Mouse (Mus musculus) MEL (cell line): ENCODE results near the gene Itga10. TPM values are rescaled to one million over a fixed set of nuclear protein-coding genes. Genes with fewer than 3 reads are reported as not detected.
A peak's percentile ranks its signal among the peaks of the same experiment; 100 is the strongest.

Source experiments
- DNase-seq: peaks from one replicate; pipeline ENCODE4 v3.0.0; 2011; ENCODE audit warnings: low read depth, low spot score
- H3K27ac ChIP-seq: 2 replicates; pipeline ENCODE4 v1.5.1; 2012; ENCODE audit warnings: low read depth, mild to moderate bottlenecking, control low read depth, low read length, moderate library complexity; ENCODE audit not compliant: control insufficient read depth
- H3K27me3 ChIP-seq, 2 experiments: fragments of 150-350 bp in 1 of 2; sonication (generic) in 1 of 2; 2 replicates each; pipeline ENCODE4 v1.6.1; 2012; ENCODE audit warnings: low read length in 2 of 2, mild to moderate bottlenecking in 2 of 2, improper control_type of control experiment in 1 of 2, moderate library complexity in 1 of 2; ENCODE audit not compliant: insufficient read depth in 2 of 2, control insufficient read depth in 1 of 2
- H3K36me3 ChIP-seq, 2 experiments: 2 replicates each; pipeline ENCODE4 v1.6.1; 2012 to 2014; ENCODE audit warnings: low read length in 2 of 2, improper control_type of control experiment in 1 of 2, inconsistent platforms in 1 of 2, mild to moderate bottlenecking in 1 of 2; ENCODE audit not compliant: insufficient read depth in 2 of 2, control insufficient read depth in 1 of 2
- H3K4me1 ChIP-seq, 2 experiments: fragments of 150-350 bp in 1 of 2; sonication (generic) in 1 of 2; 2 replicates each; pipeline ENCODE4 v1.6.1; 2012; ENCODE audit warnings: low read length in 2 of 2, improper control_type of control experiment in 1 of 2, mild to moderate bottlenecking in 1 of 2; ENCODE audit not compliant: insufficient read depth in 2 of 2, control insufficient read depth in 1 of 2
- H3K4me3 ChIP-seq, 2 experiments: fragments of 150-350 bp in 1 of 2; sonication (generic) in 1 of 2; 2 replicates each; pipeline ENCODE4 v1.5.1; 2012; ENCODE audit warnings: low read depth in 2 of 2, low read length in 2 of 2, mild to moderate bottlenecking in 2 of 2, moderate library complexity in 2 of 2, control low read depth in 1 of 2, improper control_type of control experiment in 1 of 2; ENCODE audit not compliant: control insufficient read depth in 1 of 2, insufficient read depth in 1 of 2
- H3K79me2 ChIP-seq: 2 replicates; pipeline ENCODE4 v1.6.1; 2012; ENCODE audit warnings: mild to moderate bottlenecking, low read length, moderate library complexity; ENCODE audit not compliant: control insufficient read depth, poor library complexity, insufficient read depth
- H3K9ac ChIP-seq: 2 replicates; pipeline ENCODE4 v1.6.1; 2012; ENCODE audit warnings: low read depth, mild to moderate bottlenecking, control low read depth, low read length, moderate library complexity; ENCODE audit not compliant: control insufficient read depth, poor library complexity, severe bottlenecking
- H3K9me3 ChIP-seq: fragments of 150-350 bp; sonication (generic); replicated peaks from 2 replicates; pipeline ENCODE4 v1.6.1; 2012; ENCODE audit warnings: mild to moderate bottlenecking, low read length, improper control_type of control experiment, moderate library complexity; ENCODE audit not compliant: insufficient read depth
- BHLHE40 ChIP-seq: IDR thresholded peaks from 2 replicates; pipeline ENCODE4 v1.6.1; 2012; ENCODE audit warnings: low read depth, mild to moderate bottlenecking, inconsistent platforms, low read length, improper control_type of control experiment, borderline replicate concordance
- CHD1 ChIP-seq: IDR thresholded peaks from 2 replicates; pipeline ENCODE4 v1.6.1; 2012; ENCODE audit warnings: low read depth, mild to moderate bottlenecking, inconsistent platforms, low read length, improper control_type of control experiment
- ELF1 ChIP-seq: IDR thresholded peaks from 2 replicates; pipeline ENCODE4 v1.6.1; 2014; ENCODE audit warnings: low read depth, mild to moderate bottlenecking, inconsistent platforms, low read length, improper control_type of control experiment, moderate library complexity
- EP300 ChIP-seq, 2 experiments: IDR thresholded peaks; 2 replicates each; pipeline ENCODE4 v1.6.1; 2011; ENCODE audit warnings: improper control_type of control experiment in 2 of 2, low read length in 2 of 2, low read depth in 1 of 2, mild to moderate bottlenecking in 1 of 2
- GATA1 ChIP-seq: IDR thresholded peaks from 2 replicates; pipeline ENCODE4 v1.6.1; 2011; ENCODE audit warnings: low read depth, low read length, improper control_type of control experiment
- KAT2A ChIP-seq: conservative IDR thresholded peaks from 2 replicates; pipeline ENCODE4 v1.6.1; 2012; ENCODE audit warnings: low read depth, low read length, improper control_type of control experiment, inconsistent platforms
- MAX ChIP-seq: IDR thresholded peaks from 2 replicates; pipeline ENCODE4 v1.6.1; 2011; ENCODE audit warnings: low read length, improper control_type of control experiment
- MEF2A ChIP-seq: IDR thresholded peaks from 2 replicates; pipeline ENCODE4 v1.6.1; 2014; ENCODE audit warnings: low read depth, mild to moderate bottlenecking, inconsistent platforms, low read length, improper control_type of control experiment; ENCODE audit not compliant: poor library complexity, insufficient replicate concordance, severe bottlenecking; ENCODE audit errors: extremely low read depth
- MYC ChIP-seq: IDR thresholded peaks from 2 replicates; pipeline ENCODE4 v1.6.1; 2011; ENCODE audit warnings: low read depth, mild to moderate bottlenecking, low read length, improper control_type of control experiment, moderate library complexity
- NRF1 ChIP-seq: IDR thresholded peaks from 2 replicates; pipeline ENCODE4 v1.6.1; 2014; ENCODE audit warnings: low read depth, mild to moderate bottlenecking, inconsistent platforms, low read length, improper control_type of control experiment, moderate library complexity; ENCODE audit not compliant: poor library complexity, insufficient read depth, severe bottlenecking
- POLR2AphosphoS5 ChIP-seq: IDR thresholded peaks from 2 replicates; pipeline ENCODE4 v1.6.1; 2012; ENCODE audit warnings: low read depth, borderline replicate concordance, mild to moderate bottlenecking, inconsistent platforms, low read length, moderate library complexity, mixed read lengths
- RAD21 ChIP-seq: IDR thresholded peaks from 2 replicates; pipeline ENCODE4 v1.6.1; 2011; ENCODE audit warnings: mild to moderate bottlenecking, low read depth, low read length, improper control_type of control experiment
- SMC3 ChIP-seq: IDR thresholded peaks from 2 replicates; pipeline ENCODE4 v1.6.1; 2011; ENCODE audit warnings: low read depth, low read length, improper control_type of control experiment
- TAL1 ChIP-seq: IDR thresholded peaks from 2 replicates; pipeline ENCODE4 v1.6.1; 2012; ENCODE audit warnings: mild to moderate bottlenecking, inconsistent platforms, low read length, moderate library complexity, mixed read lengths
- TCF12 ChIP-seq: IDR thresholded peaks from 2 replicates; pipeline ENCODE4 v1.6.1; 2014; ENCODE audit warnings: low read depth, mild to moderate bottlenecking, inconsistent platforms, low read length, improper control_type of control experiment, moderate library complexity
- UBTF ChIP-seq: IDR thresholded peaks from 2 replicates; pipeline ENCODE4 v1.6.1; 2012; ENCODE audit warnings: low read depth, mild to moderate bottlenecking, inconsistent platforms, low read length, improper control_type of control experiment, moderate library complexity, borderline replicate concordance; ENCODE audit not compliant: insufficient read depth
- USF2 ChIP-seq, 2 experiments: IDR thresholded peaks; 2 replicates each; pipeline ENCODE4 v1.6.1; 2011 to 2012; ENCODE audit warnings: improper control_type of control experiment in 2 of 2, low read length in 2 of 2, borderline replicate concordance in 1 of 2, inconsistent platforms in 1 of 2, low read depth in 1 of 2, mild to moderate bottlenecking in 1 of 2; ENCODE audit not compliant: insufficient read depth in 1 of 2
- ZC3H11A ChIP-seq: IDR thresholded peaks from 2 replicates; pipeline ENCODE4 v1.6.1; 2012; ENCODE audit warnings: low read depth, mild to moderate bottlenecking, inconsistent platforms, low read length, improper control_type of control experiment
- ZKSCAN1 ChIP-seq: IDR thresholded peaks from 2 replicates; pipeline ENCODE4 v1.6.1; 2012; ENCODE audit warnings: low read depth, mild to moderate bottlenecking, inconsistent platforms, low read length, improper control_type of control experiment, moderate library complexity
- polyA plus RNA-seq, 2 experiments: library from polyadenylated mRNA; stranded (reverse) in 1 of 2; unstranded in 1 of 2; fragments of >175 nt in 1 of 2; fragments of >200 nt in 1 of 2; gene quantifications; 2 replicates each; pipeline versions ENCODE4 v1.2.1 to v1.2.4; 2012; ENCODE audit warnings: low replicate concordance in 2 of 2, low read depth in 1 of 2; ENCODE audit not compliant: insufficient read length in 2 of 2, insufficient read depth in 1 of 2, missing spikeins in 1 of 2
- total RNA-seq: library from RNA; depleted of rRNA; stranded (reverse); fragments of 300-350 nt; gene quantifications from 2 replicates; pipeline ENCODE4 v1.2.3, GENCODE M21; 2012

Gene Itga10
- total and polyA plus RNA-seq, 3 experiments, result 1.0 to 2.9 TPM; not detected in 1

- H3K79me2 ChIP-seq, result no peaks in the 10 kb centered on the region
- peak; percentile 67 for DNase-seq
- H3K27ac ChIP-seq, result peak overlapping the region; percentile 18; the same call in 1 of the 2 replicates
- TF ChIP-seq MAX (no peak; the same call in 1 of the 2 replicates), TAL1 (peak; percentile 12; the same call in 1 of the 2 replicates), TCF12 (no peak; the same call in 1 of the 2 replicates), BHLHE40 (no peak), NRF1 (no peak), ZKSCAN1 (no peak), ZC3H11A (no peak), RAD21 (no peak), ELF1 (no peak), UBTF (no peak), KAT2A (no peak), POLR2AphosphoS5 (no peak), MYC (no peak), CHD1 (no peak), USF2 (IDR thresholded peaks at IDR 0.05; ENCODE audit: borderline replicate concordance in 1 of 2, insufficient read depth in 1 of 2, low read depth in 1 of 2, low read length in 2 of 2) (no peak), EP300 (IDR thresholded peaks at IDR 0.05; ENCODE audit: low read depth in 1 of 2, low read length in 2 of 2) (peak; percentile 3 to 17; a peak in 2 of 4 replicates), GATA1 (0 out of 2 replicates have a peak, but pooled peaks have one; percentile 56), MEF2A (no peak)
- peaks cover 0 to 32% of the 10 kb centered on the region in 2 experiments; a peak in 2 of 4 replicates for H3K36me3 ChIP-seq
- H3K9me3 ChIP-seq, result no peaks in the 10 kb centered on the region
- peaks cover 11 to 38% of the 10 kb centered on the region in 2 experiments for H3K4me1 ChIP-seq
- no peak overlapping the region for H3K4me3 ChIP-seq
- no peaks in the 10 kb centered on the region for H3K27me3 ChIP-seq
- H3K9ac ChIP-seq, result no peak overlapping the region
Measured at GRCm38 (mm10) chr3:96680269-96680956, 35.0 kb downstream of the Itga10 start.

- Histone ChIP-seq H3K36me3 (peaks cover 0 to 24% of the 10 kb centered on the region in 2 experiments; a peak in 2 of 4 replicates), H3K4me1 (peaks cover 12 to 27% of the 10 kb centered on the region in 2 experiments), H3K79me2 (no peaks in the 10 kb centered on the region), H3K27ac (no peak overlapping the region), H3K9ac (no peak overlapping the region), H3K9me3 (no peaks in the 10 kb centered on the region), H3K27me3 (no peaks in the 10 kb centered on the region), H3K4me3 (no peak overlapping the region)
- no peak for DNase-seq
- no peak for TF ChIP-seq SMC3
Measured at GRCm38 (mm10) chr3:96683496-96683895, 38.1 kb downstream of the Itga10 start.
